Mouse (Mus musculus) lung, embryonic 14.5 days (tissue): ENCODE data around the gene Hoxa9. TPM values are rescaled to one million over a fixed set of nuclear protein-coding genes. Genes with fewer than 3 reads are reported as not detected.

Source experiments
- ATAC-seq: fragments of 200-750 bp; cut with Nextera tagmentation; 2 replicates; pipeline ENCODE4 v1.8.0; 2017; ENCODE audit warnings: mild to moderate bottlenecking, moderate TSS enrichment, moderate library complexity; ENCODE audit not compliant: insufficient read depth
- DNase-seq: peaks from one replicate; pipeline ENCODE4 v3.0.0-alpha.2; 2015
- H3K27ac ChIP-seq: fragments of 300-500 bp; sonication (generic); 2 replicates; pipeline ENCODE4 v1.5.1; 2014; ENCODE audit warnings: low read depth, mild to moderate bottlenecking, moderate library complexity
- H3K27me3 ChIP-seq: fragments of 300-500 bp; sonication (generic); 2 replicates; pipeline ENCODE4 v1.6.1; 2014; ENCODE audit warnings: low read length, control low read depth; ENCODE audit not compliant: insufficient read depth
- H3K36me3 ChIP-seq: fragments of 300-500 bp; sonication (generic); 2 replicates; pipeline ENCODE4 v1.6.1; 2014; ENCODE audit warnings: control low read depth; ENCODE audit not compliant: insufficient read depth
- H3K4me1 ChIP-seq: fragments of 300-500 bp; sonication (generic); 2 replicates; pipeline ENCODE4 v1.6.1; 2014; ENCODE audit warnings: antibody characterized with exemption, control low read depth; ENCODE audit not compliant: insufficient read depth
- H3K4me2 ChIP-seq: fragments of 300-500 bp; sonication (generic); 2 replicates; pipeline ENCODE4 v1.6.1; 2014; ENCODE audit warnings: mild to moderate bottlenecking
- H3K4me3 ChIP-seq: fragments of 300-500 bp; sonication (generic); 2 replicates; pipeline ENCODE4 v1.5.1; 2014; ENCODE audit warnings: low read depth, low read length
- H3K9ac ChIP-seq: fragments of 300-500 bp; sonication (generic); 2 replicates; pipeline ENCODE4 v1.6.1; 2014
- H3K9me3 ChIP-seq: fragments of 300-500 bp; sonication (generic); 2 replicates; pipeline ENCODE4 v1.6.1; 2016; ENCODE audit warnings: low read depth, low read length, control low read depth
- CTCF ChIP-seq: IDR thresholded peaks from 2 replicates; pipeline ENCODE4 v1.5.1; 2016; ENCODE audit warnings: antibody characterized with exemption, low read depth
- WGBS: fragments of 180-500 bp; shearing (Covaris S2); extraction: QIAGEN DNeasy Blood & Tissue Kit; methylation state at CpG from one replicate; pipeline ENCODE4 v1.1.7; 2014; 5-methylcytosine and 5-hydroxymethylcytosine counted together
- polyA plus RNA-seq: library from polyadenylated mRNA; unstranded; fragments of >200 nt; fragmentation: Nextera tagmentation; extraction: Ambion mirVana; gene quantifications from 2 replicates; pipeline ENCODE4 v1.2.1, GENCODE M21; 2014

Hoxa9 gene
- polyA plus RNA-seq, 1 experiment from 2014 or later, result not detected

DNA sequence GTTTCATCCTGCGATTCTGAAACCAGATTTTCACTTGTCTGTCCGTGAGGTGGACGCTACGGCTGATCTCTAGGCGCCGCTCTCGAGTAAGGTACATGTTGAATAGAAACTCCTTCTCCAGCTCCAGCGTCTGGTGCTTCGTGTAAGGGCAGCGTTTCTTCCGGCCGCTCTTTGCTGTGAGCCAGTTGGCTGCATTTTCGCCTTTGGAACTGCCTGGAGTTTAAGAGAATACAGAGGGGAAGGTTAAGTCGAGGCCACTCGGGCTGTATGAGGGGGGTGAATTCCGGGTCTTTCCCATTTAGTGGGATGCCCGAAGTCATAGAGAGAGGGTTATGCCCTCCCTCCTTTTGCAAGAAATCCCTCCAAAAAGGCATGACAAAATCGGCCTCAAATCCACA, 1.7 kb upstream of the Hoxa9 start:
- no peak overlapping the region for H3K27ac ChIP-seq
- DNase-seq (peak; percentile 57), ATAC-seq (no peak)
- no peak for TF ChIP-seq CTCF
- H3K9ac ChIP-seq, result no peak overlapping the region
- H3K36me3 ChIP-seq, result no peaks in the 10 kb centered on the region
- H3K4me1 ChIP-seq, result no peaks in the 10 kb centered on the region
- H3K27me3 ChIP-seq, result peaks cover 99% of the 10 kb centered on the region
- under 1% methylated on average over 18 of the region's 18 CpGs for WGBS
- no peaks in the 10 kb centered on the region for H3K9me3 ChIP-seq
- H3K4me3 ChIP-seq, result peak overlapping the region; percentile 12
- no peak overlapping the region for H3K4me2 ChIP-seq

- no peak overlapping the region for H3K9ac ChIP-seq
- peaks cover 99% of the 10 kb centered on the region for H3K27me3 ChIP-seq
- no peak for TF ChIP-seq CTCF
- no peaks in the 10 kb centered on the region for H3K4me1 ChIP-seq
- no peaks in the 10 kb centered on the region for H3K36me3 ChIP-seq
- H3K27ac ChIP-seq, result no peak overlapping the region
- WGBS, result 2% methylated on average over 18 of the region's 18 CpGs
- peak overlapping the region; percentile 12; the same call in 1 of the 2 replicates for H3K4me3 ChIP-seq
- DNase-seq (no peak), ATAC-seq (no peak)
- H3K9me3 ChIP-seq, result no peaks in the 10 kb centered on the region
- no peak overlapping the region for H3K4me2 ChIP-seq
Measured at GRCm38 (mm10) chr6:52231885-52232567, 1.1 kb upstream of the Hoxa9 start.

GRCm38 (mm10) chr6:52229558-52230416, 1.1 kb downstream of the Hoxa9 start:
- no peak for TF ChIP-seq CTCF
- Histone ChIP-seq H3K27me3 (peaks cover 99% of the 10 kb centered on the region), H3K4me1 (no peaks in the 10 kb centered on the region), H3K4me3 (peak overlapping the region; percentile 6; the same call in 1 of the 2 replicates), H3K9ac (no peak overlapping the region), H3K36me3 (no peaks in the 10 kb centered on the region), H3K27ac (no peak overlapping the region), H3K9me3 (no peaks in the 10 kb centered on the region), H3K4me2 (no peak overlapping the region; the same call in 1 of the 2 replicates)
- ATAC-seq (no peak), DNase-seq (no peak)
- 2% methylated on average over 44 of the region's 44 CpGs for WGBS

DNA sequence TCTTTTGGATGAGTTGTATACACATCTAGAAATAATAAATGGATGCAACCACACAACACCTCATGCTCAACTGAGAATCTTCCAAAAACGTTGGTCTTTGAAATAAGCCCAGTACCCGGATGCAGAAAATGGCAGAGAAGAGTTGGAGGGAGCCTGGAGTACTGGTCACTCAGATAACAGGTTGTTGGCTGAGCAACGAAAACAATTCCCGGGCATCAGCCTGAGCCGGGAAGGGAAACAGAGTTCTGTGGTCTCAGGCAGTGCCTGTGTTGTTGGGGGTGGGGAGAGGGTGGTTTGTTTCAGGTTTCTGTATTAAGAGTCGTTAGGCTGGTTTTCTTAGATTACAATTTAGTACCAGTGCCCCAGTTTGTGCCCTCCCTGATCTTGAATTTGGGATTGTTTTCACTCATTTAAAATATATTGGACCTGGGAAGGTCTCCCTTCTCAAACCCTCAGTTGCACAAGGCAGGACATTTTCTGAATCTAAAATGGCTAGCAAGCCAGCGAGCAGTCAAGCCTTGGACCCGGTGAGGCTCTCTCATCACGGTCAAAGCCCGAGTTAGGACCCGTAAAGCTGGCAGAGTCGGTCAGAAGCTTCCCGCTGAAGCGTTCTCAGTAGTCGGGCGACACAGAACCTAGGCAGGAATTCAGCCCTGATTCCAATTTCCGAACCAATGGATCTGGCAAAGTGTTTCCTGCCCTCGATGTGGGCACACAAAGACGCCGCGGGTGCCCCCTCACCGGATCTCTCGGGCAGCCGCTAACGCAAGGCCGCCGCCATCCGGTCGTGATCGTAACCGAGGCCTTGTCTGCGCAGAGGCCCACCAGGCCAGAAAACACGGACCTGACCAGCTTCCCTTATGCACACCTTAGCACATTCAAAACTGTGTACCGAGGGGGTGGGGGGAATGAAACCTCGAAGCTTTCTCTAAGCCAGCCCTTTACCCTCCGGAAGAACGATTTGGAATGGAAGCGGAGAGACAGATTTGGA, 2.1 kb downstream of the Hoxa9 start:
- no peaks in the 10 kb centered on the region for H3K9me3 ChIP-seq
- TF ChIP-seq CTCF, result no peak; the same call in 1 of the 2 replicates
- H3K4me2 ChIP-seq, result peak overlapping the region; percentile 10; the same call in 1 of the 2 replicates
- 2% methylated on average over 38 of the region's 38 CpGs for WGBS
- H3K27me3 ChIP-seq, result peaks cover 99% of the 10 kb centered on the region
- no peaks in the 10 kb centered on the region for H3K4me1 ChIP-seq
- H3K27ac ChIP-seq, result no peak overlapping the region
- peak; percentile 47 for DNase-seq
- ATAC-seq, result no peak
- H3K36me3 ChIP-seq, result no peaks in the 10 kb centered on the region
- H3K4me3 ChIP-seq, result no peak overlapping the region
- H3K9ac ChIP-seq, result no peak overlapping the region

- Histone ChIP-seq H3K27ac (no peak overlapping the region), H3K27me3 (peaks cover 99% of the 10 kb centered on the region), H3K9ac (no peak overlapping the region), H3K4me1 (no peaks in the 10 kb centered on the region), H3K9me3 (no peaks in the 10 kb centered on the region), H3K4me3 (no peak overlapping the region), H3K36me3 (no peaks in the 10 kb centered on the region), H3K4me2 (no peak overlapping the region)
- TF ChIP-seq CTCF, result no peak
- no peak for DNase-seq
- ATAC-seq, result no peak
- 3% methylated on average over 11 of the region's 11 CpGs for WGBS
Measured at GRCm38 (mm10) chr6:52227470-52228222, 3.2 kb downstream of the Hoxa9 start.

DNA sequence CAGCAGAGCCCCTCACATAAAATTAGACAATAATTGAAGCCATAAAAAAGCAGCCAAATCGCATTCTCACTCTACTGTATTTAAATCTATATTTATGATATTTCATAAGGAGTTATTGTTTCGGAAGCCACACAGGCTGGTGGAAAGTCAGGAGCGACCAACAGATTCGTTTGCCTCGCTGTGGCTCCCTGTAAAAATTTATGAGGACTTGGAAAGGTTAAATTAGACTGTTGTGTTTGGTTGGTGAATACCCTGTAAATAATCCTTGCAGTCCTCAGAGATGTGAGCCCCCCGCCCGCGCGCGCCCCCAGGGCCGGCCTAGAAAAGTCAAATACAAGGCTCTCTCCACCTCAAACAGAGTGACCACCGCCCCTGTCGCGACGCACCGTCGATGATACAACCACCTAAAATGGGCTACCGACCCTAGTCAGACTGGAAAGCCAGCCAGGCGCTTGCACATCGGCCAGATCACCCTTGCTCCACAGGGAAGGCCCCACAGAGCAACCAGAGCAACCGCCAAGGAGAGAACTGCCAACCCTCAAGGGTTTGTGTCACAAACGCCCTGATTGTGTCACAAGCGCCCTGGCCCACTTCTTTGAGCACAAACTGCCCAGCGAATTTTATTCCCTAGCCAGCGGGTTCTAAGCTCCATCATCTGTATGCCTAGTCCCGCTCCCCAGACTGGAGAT, 4.2 kb downstream of the Hoxa9 start:
- 4% methylated on average over 26 of the region's 26 CpGs for WGBS
- Histone ChIP-seq H3K4me2 (no peak overlapping the region; the same call in 1 of the 2 replicates), H3K9me3 (no peaks in the 10 kb centered on the region), H3K27me3 (peaks cover 99% of the 10 kb centered on the region), H3K36me3 (no peaks in the 10 kb centered on the region), H3K27ac (no peak overlapping the region), H3K4me3 (no peak overlapping the region), H3K4me1 (no peaks in the 10 kb centered on the region), H3K9ac (no peak overlapping the region)
- TF ChIP-seq CTCF, result no peak
- ATAC-seq (no peak), DNase-seq (no peak)
